Mouse (Mus musculus) heart, adult 18-20 months (tissue): ENCODE results near the gene Lrguk. TPM values are rescaled to one million over a fixed set of nuclear protein-coding genes. Genes with fewer than 3 reads are reported as not detected.

Source experiments
- DNase-seq, 2 experiments: peaks; one replicate each; pipeline ENCODE4 v3.0.0; 2021 to 2022; ENCODE audit warnings: mixed read lengths in 1 of 2
- total RNA-seq, 2 experiments: library from RNA; stranded (reverse); gene quantifications; 2 replicates each; pipeline ENCODE4 v1.2.3; 2021

The Lrguk gene
- total RNA-seq, 2 experiments from 2014 or later = 0.05 TPM; not detected in 1

DNA sequence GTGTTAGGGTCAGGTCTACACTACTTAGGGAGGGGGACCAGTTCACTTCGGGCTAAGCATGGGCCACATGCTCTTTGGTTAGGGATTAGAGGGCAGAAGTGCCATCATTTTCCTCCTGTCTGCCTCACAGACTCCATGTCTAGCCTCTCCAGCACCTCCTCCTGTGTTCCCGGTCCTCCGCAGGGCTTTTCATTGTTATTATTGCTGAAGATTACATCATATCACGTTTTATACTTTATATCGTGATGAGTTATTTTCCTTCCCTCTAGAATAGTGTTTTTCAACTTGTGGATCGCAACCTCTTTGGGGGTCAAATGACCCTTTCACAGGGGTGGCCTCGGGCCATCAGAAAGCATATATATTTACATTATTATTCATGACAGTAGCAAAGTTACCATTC, 37.5 kb downstream of the Lrguk start:
- DNase-seq = no peak

DNA sequence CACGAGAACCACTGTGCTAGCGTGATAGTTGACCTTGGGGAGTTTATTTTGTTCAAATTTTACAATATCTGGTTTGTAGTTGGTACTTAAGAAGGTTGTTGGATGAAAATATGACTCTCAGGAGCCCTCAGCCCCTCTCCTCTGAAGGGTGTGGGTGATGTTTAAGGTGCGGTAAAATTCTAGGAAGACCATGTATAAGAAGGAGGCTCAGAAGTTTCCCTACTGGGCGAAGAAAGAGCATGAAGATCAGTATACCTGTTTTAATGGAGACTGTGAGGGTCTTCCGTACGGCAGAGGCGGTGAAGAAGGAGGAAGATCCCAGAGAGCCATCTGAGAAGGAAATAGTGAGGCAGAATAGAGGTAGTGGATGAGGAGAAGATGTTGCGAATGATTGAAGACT, 38.0 kb downstream of the Lrguk start:
- no peak for DNase-seq

DNA sequence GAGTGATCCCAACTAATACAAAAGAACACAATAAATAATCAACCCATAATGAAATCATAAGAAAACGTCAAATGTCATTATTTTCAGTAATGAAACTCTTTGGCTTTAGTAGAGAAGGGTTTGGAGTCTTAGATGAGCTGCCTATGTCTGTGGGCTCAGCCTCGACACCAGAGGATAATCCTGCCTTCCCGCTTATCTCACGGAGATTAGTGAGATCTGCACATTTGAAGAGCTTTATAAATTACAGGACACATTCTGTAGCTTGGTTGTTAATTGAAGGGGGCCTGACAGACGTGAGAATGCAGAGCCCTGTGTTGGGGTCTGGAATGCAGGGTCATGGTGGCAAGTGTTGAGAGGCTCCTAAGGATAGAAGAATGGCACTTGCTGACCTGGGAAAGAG, 42.7 kb downstream of the Lrguk start:
- DNase-seq = no peak

DNA sequence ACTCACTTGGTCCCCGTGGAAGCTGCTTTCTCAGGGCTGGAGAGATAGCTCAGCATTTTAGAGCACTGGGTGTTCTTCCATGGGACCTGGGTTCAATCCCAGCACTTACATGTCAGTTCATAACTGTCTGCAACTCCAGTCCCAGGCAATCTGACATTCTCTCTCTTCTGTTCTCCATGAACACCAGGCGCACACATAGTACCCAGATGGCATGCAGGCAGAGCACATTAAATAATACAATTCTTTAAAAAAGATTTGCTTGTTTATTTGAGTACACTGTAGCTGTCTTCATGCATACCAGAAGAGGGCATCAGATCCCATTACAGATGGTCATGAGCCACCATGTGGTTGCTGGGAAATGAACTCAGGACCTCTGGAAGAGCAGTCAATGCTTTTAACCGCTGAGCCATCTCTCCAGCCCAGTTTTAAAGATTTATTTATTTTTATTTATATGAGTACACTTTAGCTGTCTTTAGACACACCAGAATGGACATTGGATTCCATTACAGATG, 44.7 kb downstream of the Lrguk start:
- DNase-seq = no peak

DNA sequence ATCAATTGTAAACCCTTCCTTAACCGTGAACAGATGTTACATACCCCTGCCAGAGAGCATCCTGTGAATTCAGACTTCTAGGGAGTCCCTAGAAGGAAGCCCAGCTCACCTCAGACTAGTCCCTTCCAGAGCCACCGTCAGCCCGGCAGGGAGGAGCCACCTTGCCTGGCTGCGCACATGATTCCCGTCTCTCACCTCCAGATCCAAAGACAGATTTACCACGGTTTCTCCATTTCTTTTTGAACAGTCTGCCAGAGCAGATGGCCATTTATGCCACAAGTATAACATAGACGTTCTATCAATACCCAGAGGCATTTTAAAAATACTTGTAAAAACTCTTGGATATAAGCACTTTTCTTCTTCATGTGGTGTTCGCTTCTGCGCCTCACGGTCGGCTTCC, 46.3 kb downstream of the Lrguk start:
- no peak for DNase-seq

DNA sequence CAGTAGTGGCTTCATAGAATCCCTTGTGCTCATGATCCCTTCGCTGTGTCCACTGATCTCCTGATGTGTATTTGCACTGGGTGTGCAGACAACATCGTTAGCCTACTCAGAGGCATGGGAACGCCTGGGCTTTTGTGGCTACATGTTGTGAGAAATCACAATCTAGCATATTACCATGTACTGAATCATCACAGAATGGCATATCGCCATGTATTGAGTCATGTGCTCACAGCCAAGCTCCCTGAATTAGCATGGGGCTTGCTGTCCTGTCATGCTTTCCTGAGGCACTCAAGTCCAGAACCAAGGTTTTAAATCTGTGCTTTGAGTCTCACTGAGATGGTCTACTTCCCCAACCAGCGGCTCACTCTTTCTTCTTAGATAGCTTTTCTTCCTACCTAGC, 54.2 kb downstream of the Lrguk start:
- no peak for DNase-seq

DNA sequence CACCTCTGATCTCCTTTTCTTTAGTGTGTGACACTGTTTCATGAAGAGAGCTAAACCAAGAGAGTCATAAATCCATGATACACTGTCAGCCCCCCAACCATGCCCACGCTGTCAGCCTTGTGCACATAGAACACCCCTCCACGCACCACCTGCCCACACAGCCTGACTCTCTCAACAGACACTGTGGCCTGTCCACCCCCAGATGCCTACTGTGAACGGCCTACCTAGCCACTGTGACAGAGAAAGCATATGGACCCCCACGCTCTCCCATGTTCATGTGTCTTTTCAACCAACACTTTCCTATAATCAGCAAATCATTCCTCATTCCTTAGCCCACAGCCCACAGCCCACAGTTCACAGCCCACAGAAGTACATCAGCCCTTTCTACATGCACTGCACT, 58.5 kb downstream of the Lrguk start:
- DNase-seq = no peak

DNA sequence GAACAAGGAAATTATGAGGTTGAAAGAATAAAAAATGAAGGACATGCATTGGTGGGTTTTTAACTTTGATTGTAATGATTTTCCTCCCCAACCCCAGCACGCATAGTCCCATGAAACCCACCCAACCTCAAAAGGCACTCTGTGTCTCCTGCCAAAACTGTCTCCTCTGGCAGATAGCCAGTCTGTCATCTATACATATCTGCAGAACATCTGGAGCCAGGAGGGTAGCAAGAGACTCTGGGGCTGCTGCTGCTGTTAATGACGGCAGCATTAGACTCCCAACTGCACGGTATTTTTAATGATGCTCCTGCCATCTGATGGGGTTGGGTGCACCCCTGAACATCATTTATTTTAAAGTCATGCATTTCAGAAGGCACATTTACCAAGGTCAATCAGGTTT, 59.7 kb downstream of the Lrguk start:
- DNase-seq = no peak

DNA sequence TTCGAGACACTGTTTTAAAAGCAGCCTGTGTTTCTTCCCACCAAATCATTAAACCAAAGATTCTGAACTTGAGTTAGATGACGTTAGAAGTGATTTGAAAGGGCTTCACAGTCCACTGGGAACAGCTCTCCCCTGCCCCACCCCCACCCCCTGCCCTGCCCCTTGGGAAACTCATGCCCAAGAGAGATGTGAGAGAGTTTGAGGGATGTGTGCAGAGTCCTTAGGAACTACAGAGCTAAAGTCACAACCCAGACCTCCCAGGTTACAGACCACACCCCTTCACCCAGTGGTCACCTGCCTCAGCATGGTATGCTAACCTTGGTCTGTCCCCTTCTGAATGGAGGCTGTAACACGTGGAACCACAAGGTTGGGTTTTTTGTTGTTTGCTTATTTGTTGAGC, 62.3 kb downstream of the Lrguk start:
- no peak for DNase-seq

DNA sequence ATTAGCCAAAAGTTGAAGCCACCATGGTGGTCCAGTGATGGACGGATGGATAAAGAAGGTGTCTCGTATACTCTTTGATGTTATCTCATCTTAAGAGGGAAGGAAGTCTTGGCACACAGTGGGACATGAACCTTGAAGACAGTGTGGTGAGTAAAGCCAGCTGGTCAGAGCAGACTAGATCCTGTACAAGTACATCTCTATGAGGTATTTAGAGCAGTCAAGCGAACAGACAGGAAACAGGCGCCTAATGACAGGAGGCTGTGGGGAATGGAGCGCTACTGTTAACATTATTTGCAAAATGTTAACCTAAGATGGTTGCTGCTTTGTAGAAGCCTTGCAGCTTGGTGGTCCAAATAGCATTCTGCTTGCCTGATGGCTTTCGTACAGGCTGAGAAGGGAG, 67.0 kb downstream of the Lrguk start:
- no peak for DNase-seq

DNA sequence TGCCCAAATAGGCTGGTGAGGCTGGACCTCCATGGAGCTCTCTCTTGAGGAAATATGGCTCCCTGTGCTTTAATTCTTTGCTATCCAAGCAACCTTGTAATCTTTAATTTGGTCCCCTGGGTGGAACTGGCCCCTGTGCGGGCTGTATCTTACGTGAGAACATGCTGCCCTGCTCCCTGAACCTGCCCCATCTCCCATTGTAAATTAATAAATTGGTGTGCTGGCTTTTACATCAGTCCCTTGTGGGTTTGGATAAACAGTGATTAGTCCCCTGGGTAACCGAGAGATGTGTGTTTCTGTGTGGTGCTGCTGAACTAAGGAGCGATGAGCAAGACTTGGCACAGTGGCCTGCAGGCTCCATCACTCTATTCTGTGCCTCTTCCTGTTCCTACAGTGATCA, 67.7 kb downstream of the Lrguk start:
- no peak for DNase-seq

DNA sequence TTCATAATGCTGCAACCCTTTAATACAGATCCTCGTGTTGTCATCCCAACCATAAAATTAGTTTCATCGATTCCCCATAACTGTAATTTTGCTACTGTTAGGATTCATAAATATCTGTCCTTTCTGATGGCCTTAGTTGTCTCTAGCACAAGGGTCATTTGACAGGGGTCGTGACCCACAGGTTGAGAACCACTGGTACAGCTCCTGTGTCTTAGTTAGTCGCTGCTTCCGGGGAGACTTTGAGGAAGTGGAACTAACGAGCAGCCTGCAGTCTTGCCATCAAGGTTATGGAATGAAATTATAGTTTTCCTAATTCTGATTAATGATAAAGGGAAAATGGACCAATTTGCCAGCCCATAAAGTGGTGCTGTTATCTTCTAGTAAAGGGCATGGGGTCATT, 70.5 kb downstream of the Lrguk start:
- DNase-seq = no peak

DNA sequence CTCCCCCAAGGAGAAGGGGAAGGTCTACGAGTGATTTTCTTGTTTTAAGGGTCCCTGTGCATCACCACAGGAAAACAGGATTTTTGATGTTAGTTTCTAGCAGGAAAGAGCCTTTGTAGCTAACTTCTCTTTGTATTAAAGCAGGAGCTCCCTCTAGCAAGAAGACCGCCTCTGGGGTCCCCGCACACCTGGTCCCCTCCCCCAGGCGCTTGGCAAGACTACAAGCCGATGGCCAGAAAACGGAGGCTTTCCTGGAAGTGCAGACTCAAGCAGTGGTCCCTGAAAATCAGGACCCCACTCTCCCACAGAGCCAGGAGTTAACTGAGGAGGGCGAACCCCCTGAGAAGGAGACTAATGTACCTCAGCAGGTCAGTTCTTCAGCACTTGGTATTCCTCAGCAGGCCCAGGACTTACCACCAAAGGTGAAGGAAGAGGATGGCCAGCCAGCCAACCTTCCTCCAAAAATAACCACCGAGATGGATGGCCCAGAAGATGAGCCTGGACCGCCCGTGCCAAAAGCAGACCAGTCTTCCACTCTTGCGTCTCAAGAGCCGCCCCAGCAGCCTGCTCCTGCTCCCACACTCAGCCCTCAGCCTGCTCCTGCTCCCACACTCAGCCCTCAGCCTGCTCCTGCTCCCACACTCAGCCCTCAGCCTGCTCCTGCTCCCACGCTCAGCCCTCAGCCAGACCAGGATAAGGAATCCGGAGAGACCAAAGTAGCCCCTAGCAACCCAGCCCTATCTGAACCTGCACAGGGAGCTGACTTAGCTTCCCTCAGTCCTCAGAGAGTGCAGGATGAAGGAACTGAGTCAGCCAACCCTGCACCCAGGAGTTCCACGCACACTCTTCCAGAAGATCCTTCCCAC, 72.5 kb downstream of the Lrguk start:
- no peak for DNase-seq

DNA sequence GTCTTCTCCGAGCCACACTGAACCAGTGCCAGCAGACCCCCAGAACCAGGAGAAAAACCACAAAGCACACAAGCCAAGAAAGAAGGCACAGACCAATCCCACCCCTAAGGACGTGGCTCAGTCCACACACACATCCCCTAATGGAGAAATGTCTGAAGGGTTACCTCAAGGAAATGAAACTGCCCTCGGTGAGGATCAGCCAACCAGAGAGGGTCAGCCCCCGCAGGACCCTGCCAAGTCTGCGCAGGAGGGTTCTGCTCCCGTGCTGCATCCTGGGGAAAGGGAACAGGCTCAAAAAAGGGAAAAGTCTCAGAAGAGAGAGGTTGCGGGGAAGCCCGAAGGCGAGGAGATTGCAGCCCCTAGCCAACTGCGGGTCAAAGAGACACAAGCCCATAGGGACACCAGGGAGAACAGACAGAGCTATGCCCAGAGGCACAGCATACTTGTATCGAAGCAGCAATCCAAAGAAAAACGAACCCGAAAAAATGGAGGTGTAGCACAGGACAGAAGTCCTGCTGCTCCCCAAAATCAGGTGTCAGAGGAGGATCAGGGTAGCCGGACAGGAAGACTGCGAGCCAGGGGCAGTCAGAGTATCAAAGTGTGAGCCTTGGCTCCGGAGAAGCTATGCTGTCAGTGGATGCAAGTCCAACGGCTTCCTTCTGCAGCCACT, 74.1 kb downstream of the Lrguk start:
- no peak for DNase-seq

DNA sequence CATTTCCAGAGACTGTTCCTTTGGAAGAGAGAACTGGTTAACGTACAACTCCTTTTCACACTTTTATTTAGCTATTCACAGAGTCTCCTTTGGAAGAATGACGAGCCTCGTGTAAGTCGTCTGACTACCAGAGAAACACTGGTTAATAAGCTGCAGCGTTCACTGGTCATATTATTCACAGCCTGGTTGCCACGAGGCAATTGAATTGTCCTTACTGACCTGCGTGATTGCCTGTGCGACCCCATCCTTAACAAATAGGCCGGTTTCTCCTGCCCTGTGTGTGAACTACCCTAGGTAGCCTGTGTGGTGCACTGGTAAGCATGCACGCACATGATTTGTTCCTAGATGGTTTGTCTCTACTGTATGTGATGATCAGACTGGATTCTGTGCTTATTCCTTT, 81.3 kb downstream of the Lrguk start:
- DNase-seq = no peak

DNA sequence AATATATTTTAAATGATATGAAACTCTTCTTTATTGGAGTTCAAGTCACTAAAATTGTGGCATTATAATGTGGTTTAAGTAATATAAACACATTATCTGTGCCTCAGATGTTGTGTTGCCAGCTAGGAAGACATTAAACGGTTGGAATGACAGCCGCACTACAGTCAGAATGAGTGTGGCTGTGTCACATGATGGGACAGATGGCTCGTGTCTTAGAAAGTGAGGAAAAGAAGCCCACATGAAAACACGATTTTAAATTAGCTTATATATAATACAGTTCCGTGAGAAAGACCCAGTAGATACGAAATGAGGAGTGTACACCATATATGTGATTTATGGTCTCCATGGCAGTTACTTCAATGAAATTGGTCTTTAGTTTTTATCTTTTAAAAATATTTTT, 82.2 kb downstream of the Lrguk start:
- no peak for DNase-seq

DNA sequence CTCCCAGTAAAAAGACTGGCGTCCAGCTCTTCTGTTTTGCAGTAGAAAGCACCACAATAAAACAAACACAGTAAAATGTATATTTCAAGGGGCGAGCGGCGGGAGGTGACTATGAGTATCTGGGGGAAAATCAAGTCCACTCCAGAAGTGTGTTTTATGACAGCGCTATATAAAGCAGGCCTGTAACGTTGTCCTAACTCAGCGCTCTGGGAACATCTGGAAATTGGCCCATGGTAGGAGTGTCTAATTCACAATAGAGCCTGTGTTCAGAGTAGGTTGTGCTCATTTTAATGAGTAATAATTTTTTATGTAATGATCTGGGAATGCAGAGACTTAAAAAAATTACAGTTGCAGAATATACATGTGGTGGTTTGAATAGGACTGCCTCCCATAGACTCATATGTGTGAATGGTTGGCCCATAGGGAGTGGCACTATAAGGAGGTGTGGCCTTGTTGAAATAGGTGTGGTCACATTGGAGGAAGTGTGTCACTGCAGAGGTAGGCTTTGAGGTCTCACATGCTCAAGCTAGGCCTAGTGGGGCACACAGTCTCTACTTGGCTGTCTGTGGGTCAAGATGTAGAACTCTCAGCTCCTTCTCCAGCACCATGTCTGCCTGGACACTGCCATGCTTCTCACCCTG, 87.7 kb downstream of the Lrguk start:
- no peak for DNase-seq

DNA sequence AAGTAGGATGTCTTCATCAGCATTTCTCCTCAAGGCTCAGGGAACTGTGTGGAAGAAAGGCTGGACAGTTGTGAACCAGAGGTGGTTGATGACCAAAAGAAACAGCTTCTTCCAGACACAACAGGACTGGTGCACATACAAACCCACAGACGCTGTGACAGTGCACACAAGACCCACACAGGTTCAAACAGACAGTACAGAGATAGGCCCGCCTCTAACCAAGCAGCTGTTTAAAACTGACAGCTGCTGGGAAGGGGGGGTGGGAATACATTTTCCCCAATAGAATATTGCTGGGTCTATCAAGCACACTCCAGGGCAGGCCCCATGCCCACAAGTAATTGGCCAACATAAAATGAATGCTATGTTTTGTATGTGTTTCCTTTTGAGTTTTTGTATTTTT, 95.2 kb downstream of the Lrguk start:
- no peak for DNase-seq

DNA sequence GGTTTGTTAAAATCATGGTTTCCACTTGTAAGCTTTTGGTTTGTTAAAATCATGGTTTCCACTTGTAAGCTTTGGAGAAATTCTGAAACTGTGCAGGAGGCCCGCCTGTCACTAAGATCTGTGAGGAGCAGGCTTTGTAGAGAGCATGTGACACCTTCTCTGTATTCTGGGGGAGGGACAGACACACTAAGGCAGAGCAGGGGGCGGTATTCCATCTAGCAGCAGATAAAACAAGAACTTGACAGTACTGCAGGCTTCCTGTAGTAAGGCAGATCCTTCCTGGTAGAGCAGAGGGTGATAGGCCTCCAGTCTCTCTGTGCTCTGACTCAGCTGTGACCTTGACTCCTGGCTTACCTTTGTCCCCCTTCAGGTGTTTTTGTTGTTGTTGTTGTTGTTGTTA, 100.0 kb downstream of the Lrguk start:
- no peak for DNase-seq

DNA sequence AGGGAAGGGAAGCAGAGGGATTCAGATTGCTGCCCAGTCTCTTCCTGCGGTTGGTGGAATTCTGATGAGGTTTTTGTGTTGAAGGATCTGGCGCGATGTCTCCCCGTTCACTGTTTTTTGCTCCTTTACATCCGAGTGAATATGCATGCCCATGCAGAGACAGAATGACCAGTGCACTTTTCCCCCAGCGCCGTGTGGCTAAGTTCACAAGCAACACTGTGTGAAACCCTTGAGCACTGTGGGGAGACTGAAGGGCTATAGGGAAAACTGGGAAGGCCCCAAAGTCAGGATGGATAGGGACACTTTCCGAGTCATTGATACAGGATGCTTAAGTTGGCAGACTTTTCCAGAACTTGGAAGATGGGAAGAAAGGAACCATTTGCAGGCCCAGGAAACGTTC, 103.1 kb downstream of the Lrguk start:
- DNase-seq = no peak

DNA sequence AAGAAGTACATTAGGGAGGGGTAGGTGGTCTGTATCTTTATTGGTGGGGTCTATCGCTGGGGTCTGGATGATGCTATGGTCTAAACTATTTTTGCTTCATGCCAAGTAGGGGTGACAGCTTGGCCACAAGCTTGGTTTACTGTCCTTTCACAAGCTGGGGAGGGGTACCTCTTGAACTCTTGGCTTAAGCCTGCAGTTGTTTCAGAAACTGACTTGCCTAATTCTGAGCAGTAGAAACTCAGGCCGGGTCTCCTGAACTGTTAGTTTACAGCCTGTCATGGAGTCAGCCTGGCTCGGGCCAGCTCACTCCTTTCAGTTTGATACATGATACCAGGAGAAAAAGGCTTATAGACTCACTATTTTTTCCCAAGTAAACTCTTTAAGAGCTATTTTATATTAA, 109.1 kb downstream of the Lrguk start:
- DNase-seq = no peak

DNA sequence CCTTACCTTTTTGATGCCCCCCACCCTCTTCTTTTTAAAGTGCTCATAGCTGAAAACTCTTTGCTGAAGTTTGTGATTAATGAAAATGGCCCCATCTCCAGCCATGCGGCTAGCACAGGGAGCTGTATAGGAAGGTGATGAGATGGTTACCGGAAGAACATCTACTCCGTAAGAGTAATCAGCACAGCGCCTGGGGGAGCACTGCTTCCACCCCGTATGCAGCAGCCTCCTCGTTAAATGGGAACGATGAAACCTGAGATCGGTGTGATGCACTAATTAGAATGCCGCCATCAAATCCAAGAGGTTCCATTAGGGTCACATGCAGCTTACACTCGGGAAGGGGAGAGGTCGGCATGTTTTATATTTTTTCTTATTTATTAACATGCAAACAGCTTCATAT, 113.7 kb downstream of the Lrguk start:
- no peak for DNase-seq

DNA sequence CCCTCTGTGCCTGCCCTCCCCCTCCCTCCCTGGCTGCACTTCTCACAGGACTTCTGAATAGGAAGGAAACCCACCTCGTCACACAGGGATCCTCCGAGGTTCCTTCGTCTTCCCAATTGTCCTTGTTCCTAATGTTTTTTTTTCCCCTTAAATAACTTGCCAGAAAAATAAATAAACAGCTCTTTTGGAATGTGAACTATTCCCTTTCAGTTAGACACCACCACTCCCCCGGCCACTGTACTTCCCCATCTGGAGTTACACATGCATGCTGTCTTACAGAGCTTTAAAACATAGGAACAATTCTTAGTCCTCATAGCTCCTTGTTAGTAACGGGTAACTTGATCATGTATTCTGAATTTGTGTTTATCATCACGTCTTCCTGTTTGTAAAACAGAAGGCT, 116.8 kb downstream of the Lrguk start:
- DNase-seq = no peak
